Mouse (Mus musculus): ENCODE data around the gene Tmem131l.

- TF ChIP-seq POLR2A (IDR thresholded peaks at IDR 0.05; ENCODE audit: low read depth, low read length) = no peak
- TF ChIP-seq CTCF (IDR thresholded peaks at IDR 0.05; ENCODE audit: borderline replicate concordance, insufficient read depth, low read length) = no peak
Measured at GRCm38 (mm10) chr3:83978497-83979410, 61.2 kb downstream of the Tmem131l start.

Data from embryonic fibroblast, embryonic 13.5 days (primary cell).